Mouse (Mus musculus) embryonic facial prominence, embryonic 14.5 days (tissue): ENCODE measurements around the gene Qrfpr. TPM values are rescaled to one million over a fixed set of nuclear protein-coding genes. Genes with fewer than 3 reads are reported as not detected.

Source experiments
- ATAC-seq: fragments of 200-750 bp; cut with Nextera tagmentation; 2 replicates; pipeline ENCODE4 v1.8.0; 2017; ENCODE audit warnings: low read depth, moderate number of reproducible peaks, moderate TSS enrichment
- DNase-seq: peaks from one replicate; pipeline ENCODE4 v3.0.0-alpha.2; 2015; ENCODE audit warnings: low spot score
- H3K27ac ChIP-seq: fragments of 300-500 bp; sonication (generic); replicated peaks from 2 replicates; pipeline ENCODE4 v1.5.1; 2014; ENCODE audit warnings: low read depth, mild to moderate bottlenecking, low read length, moderate library complexity
- H3K27me3 ChIP-seq: fragments of 300-500 bp; sonication (generic); replicated peaks from 2 replicates; pipeline ENCODE4 v1.6.1; 2014; ENCODE audit warnings: low read length; ENCODE audit not compliant: control insufficient read depth, insufficient read depth
- H3K36me3 ChIP-seq: fragments of 300-500 bp; sonication (generic); 2 replicates; pipeline ENCODE4 v1.6.1; 2014; ENCODE audit warnings: low read length, mixed read lengths; ENCODE audit not compliant: control insufficient read depth, insufficient read depth
- H3K4me1 ChIP-seq: fragments of 300-500 bp; sonication (generic); 2 replicates; pipeline ENCODE4 v1.6.1; 2014; ENCODE audit warnings: antibody characterized with exemption, low read length; ENCODE audit not compliant: control insufficient read depth, insufficient read depth
- H3K4me2 ChIP-seq: fragments of 300-500 bp; sonication (generic); 2 replicates; pipeline ENCODE4 v1.6.1; 2014; ENCODE audit warnings: low read depth, mild to moderate bottlenecking, low read length, moderate library complexity, mixed read lengths
- H3K4me3 ChIP-seq: fragments of 300-500 bp; sonication (generic); 2 replicates; pipeline ENCODE4 v1.5.1; 2014; ENCODE audit warnings: low read depth, mild to moderate bottlenecking, low read length
- H3K9ac ChIP-seq: fragments of 300-500 bp; sonication (generic); 2 replicates; pipeline ENCODE4 v1.6.1; 2014; ENCODE audit warnings: low read depth, mild to moderate bottlenecking, low read length, moderate library complexity, mixed read lengths
- H3K9me3 ChIP-seq: fragments of 300-500 bp; sonication (generic); 2 replicates; pipeline ENCODE4 v1.6.1; 2016; ENCODE audit warnings: low read length; ENCODE audit not compliant: control insufficient read depth
- WGBS: fragments of 180-500 bp; shearing (Covaris S2); extraction: QIAGEN DNeasy Blood & Tissue Kit; methylation state at CpG from one replicate; pipeline ENCODE4 v1.1.7; 2014; 5-methylcytosine and 5-hydroxymethylcytosine counted together
- polyA plus RNA-seq: library from polyadenylated mRNA; unstranded; fragments of >200 nt; fragmentation: Nextera tagmentation; extraction: Ambion mirVana; gene quantifications from 2 replicates; pipeline ENCODE4 v1.2.1, GENCODE M21; 2014

The Qrfpr gene
- polyA plus RNA-seq = 0.35 and 0.72 TPM in 2 replicates

DNA sequence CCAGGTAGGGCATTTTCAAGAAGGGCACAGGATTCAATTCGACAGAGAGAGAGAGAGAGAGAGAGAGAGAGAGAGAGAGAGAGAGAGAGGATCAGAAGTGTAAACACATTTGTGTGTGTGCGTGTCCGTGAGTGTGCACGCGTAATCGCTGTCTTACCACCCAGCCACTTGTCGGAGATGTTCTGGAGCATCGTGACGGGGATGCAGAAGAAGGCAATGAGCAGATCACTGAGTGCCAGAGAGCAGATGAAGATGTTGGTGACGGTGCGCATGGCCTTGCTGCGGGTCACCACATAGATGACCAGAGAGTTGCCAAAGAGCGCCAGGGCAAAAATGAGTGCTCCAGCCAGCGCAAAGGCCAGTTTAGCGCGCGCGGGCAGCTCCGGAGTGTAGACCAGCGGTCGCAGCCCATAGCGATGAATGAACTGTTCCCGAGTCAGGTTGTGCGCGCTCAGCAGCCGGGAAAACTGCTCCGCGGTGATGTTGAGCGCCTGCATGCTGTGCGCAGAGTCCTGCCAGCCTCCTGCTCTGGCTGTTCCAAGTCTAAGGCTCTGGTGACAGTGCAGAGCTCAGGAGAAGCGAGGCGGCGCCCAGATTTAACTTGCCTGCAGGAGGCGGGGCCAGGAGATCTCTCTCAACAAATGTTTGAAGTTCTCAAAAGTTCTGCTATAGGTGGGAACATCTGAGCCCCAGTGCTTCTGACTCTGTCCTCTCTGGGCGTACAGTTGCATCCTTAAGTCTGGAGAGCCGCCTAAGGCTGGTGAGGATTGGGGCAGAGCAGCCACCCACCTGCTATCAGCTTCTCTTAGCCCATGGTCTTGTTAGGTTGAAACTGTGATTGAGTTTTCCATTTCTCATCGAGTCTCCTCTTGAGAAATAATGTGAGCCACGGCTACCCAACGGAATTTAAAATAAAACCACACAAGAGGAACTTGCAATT lies at the start of gene Qrfpr:
TSS of gene Qrfpr (minus strand) at position 571 of the 940 bp plus-strand sequence.
- 7% methylated on average over 37 of the region's 39 CpGs for WGBS
- no peaks in the 10 kb centered on the region for H3K4me1 ChIP-seq
- no peak within 1 kb of the TSS for H3K9ac ChIP-seq
- H3K9me3 ChIP-seq = no peaks in the 10 kb centered on the region
- H3K4me2 ChIP-seq = peak within 1 kb of the TSS; percentile 50
- ATAC-seq (peak; percentile 70; the same call in 1 of the 2 replicates), DNase-seq (peak; percentile 36)
- peak within 1 kb of the TSS; percentile 32 for H3K4me3 ChIP-seq
- no peaks in the 10 kb centered on the region for H3K36me3 ChIP-seq
- H3K27me3 ChIP-seq = peaks cover 30% of the 10 kb centered on the region
- H3K27ac ChIP-seq = no peak within 1 kb of the TSS

DNA sequence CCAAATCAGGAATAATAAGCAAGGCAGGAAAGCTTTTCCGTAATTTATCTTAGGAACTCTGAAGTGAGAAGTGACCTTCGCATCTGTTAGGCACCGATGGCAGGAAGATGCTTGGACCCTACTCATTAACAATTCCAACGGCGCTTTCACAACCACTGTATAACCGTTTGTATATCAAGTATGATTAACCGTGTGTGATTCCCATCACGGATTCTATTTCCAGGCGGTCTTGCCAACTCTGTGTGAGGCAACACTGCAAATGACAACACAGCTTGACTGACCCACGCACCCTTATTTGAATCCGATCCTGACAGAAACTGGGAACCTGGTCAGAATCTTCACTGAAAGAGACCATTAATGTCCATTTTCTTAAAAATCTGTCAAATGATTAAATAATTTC lies 41.8 kb upstream of the Qrfpr start:
- ATAC-seq (no peak), DNase-seq (no peak)
- WGBS = 83% methylated on average over 11 of the region's 11 CpGs
- Histone ChIP-seq H3K4me3 (no peak overlapping the region), H3K27me3 (no peaks in the 10 kb centered on the region), H3K9ac (no peak overlapping the region), H3K9me3 (no peaks in the 10 kb centered on the region), H3K36me3 (no peaks in the 10 kb centered on the region), H3K4me2 (no peak overlapping the region), H3K27ac (no peak overlapping the region), H3K4me1 (no peaks in the 10 kb centered on the region)

DNA sequence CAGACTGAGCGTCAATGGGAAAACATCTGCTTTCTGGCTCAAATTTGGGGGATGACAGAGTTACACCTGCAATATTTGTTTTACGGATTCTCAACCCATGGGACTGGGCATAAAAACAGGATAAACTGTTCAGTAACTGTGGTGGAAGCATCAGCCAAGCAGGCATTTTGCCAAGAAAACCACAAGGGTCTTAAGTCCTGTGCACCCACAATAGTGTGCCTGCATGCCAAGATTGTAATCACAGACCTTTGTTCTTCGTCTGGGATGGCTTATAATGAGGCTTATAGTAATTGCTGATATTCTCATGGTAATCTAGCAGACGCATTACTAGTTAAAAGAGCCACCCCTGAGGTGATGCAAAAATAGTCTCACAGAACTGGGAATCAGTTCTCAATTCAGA lies 41.2 kb upstream of the Qrfpr start:
- Histone ChIP-seq H3K4me1 (no peaks in the 10 kb centered on the region), H3K4me3 (no peak overlapping the region), H3K4me2 (no peak overlapping the region), H3K27me3 (no peaks in the 10 kb centered on the region), H3K36me3 (no peaks in the 10 kb centered on the region), H3K9me3 (no peaks in the 10 kb centered on the region), H3K9ac (no peak overlapping the region), H3K27ac (no peak overlapping the region)
- DNase-seq = peak; percentile 69
- ATAC-seq = peak; percentile 83
- 55% methylated on average over 4 of the region's 4 CpGs for WGBS

GRCm38 (mm10) chr3:36250585-36250984 lies 28.5 kb upstream of the Qrfpr start:
- no peak overlapping the region for H3K9ac ChIP-seq
- DNase-seq (no peak), ATAC-seq (no peak)
- H3K27me3 ChIP-seq = no peaks in the 10 kb centered on the region
- no peak overlapping the region for H3K27ac ChIP-seq
- no peaks in the 10 kb centered on the region for H3K9me3 ChIP-seq
- 43% methylated on average over 5 of the region's 5 CpGs for WGBS
- H3K4me2 ChIP-seq = no peak overlapping the region
- H3K36me3 ChIP-seq = no peaks in the 10 kb centered on the region
- H3K4me3 ChIP-seq = no peak overlapping the region
- no peaks in the 10 kb centered on the region for H3K4me1 ChIP-seq

- no peaks in the 10 kb centered on the region for H3K36me3 ChIP-seq
- no peak overlapping the region for H3K4me3 ChIP-seq
- 77% methylated on average over 2 of the region's 2 CpGs for WGBS
- no peak for ATAC-seq
- H3K27me3 ChIP-seq = no peaks in the 10 kb centered on the region
- no peak overlapping the region for H3K27ac ChIP-seq
- no peaks in the 10 kb centered on the region for H3K9me3 ChIP-seq
- H3K9ac ChIP-seq = no peak overlapping the region
- DNase-seq = no peak
- no peak overlapping the region for H3K4me2 ChIP-seq
- no peaks in the 10 kb centered on the region for H3K4me1 ChIP-seq
Observed at GRCm38 (mm10) chr3:36248446-36248845, 26.3 kb upstream of the Qrfpr start.

DNA sequence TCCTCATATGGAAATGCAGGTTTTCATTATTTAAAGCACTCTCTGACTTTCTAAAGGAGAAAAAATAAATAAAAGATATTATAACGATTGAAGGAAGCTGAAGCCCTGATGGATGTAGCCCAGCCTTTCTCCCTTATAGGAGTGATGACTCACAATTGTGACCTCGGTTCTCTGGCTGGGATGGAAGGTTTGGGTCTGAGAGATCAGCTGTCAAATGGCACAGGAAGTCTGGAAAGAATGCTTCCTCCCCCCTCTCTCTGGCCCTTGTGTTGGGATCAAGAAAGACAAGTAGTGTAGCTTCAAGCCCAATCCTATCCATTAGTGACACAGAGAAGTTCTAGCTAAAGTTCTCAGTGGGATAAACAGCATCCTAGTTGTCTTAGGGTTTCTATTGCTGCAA lies 7.8 kb upstream of the Qrfpr start:
- 55% methylated on average over 2 of the region's 2 CpGs for WGBS
- no peaks in the 10 kb centered on the region for H3K27me3 ChIP-seq
- no peak overlapping the region for H3K4me2 ChIP-seq
- no peak for ATAC-seq
- no peaks in the 10 kb centered on the region for H3K4me1 ChIP-seq
- no peak overlapping the region for H3K27ac ChIP-seq
- no peak for DNase-seq
- no peaks in the 10 kb centered on the region for H3K9me3 ChIP-seq
- no peak overlapping the region for H3K9ac ChIP-seq
- no peaks in the 10 kb centered on the region for H3K36me3 ChIP-seq
- no peak overlapping the region for H3K4me3 ChIP-seq

- Histone ChIP-seq H3K36me3 (no peaks in the 10 kb centered on the region), H3K9me3 (no peaks in the 10 kb centered on the region), H3K9ac (no peak overlapping the region), H3K4me1 (no peaks in the 10 kb centered on the region), H3K27me3 (peaks cover 8% of the 10 kb centered on the region), H3K4me2 (no peak overlapping the region), H3K27ac (no peak overlapping the region), H3K4me3 (no peak overlapping the region)
- no peak for ATAC-seq
- no peak for DNase-seq
- 94% methylated on average over 1 of the region's 1 CpGs for WGBS
Observed at GRCm38 (mm10) chr3:36227246-36227645, 5.1 kb upstream of the Qrfpr start.

DNA sequence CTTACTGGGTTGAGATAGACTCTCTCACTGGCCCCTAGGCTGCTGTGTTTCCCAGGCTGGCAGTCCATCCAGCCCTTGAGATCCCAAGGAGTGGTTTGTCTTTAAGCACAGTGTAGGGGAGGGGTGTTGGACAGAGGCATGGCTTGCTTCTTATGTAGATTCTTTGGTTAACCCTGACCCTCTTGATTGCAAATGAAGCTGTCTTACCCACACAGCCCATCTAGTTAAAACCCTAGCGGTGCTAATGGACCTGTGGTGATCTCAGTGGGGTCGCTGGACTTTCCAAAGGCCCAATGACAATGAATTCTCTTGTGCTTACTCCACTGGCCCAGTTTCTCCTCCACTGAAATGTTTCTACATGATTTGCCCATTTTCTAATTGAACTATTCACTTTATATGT lies 1.2 kb upstream of the Qrfpr start:
- WGBS = 5% methylated on average over 2 of the region's 2 CpGs
- no peaks in the 10 kb centered on the region for H3K9me3 ChIP-seq
- no peaks in the 10 kb centered on the region for H3K4me1 ChIP-seq
- no peak overlapping the region for H3K4me2 ChIP-seq
- H3K4me3 ChIP-seq = no peak overlapping the region
- DNase-seq (no peak), ATAC-seq (no peak)
- peaks cover 30% of the 10 kb centered on the region for H3K27me3 ChIP-seq
- no peaks in the 10 kb centered on the region for H3K36me3 ChIP-seq
- no peak overlapping the region for H3K27ac ChIP-seq
- no peak overlapping the region for H3K9ac ChIP-seq

- WGBS = 84% methylated on average over 4 of the region's 4 CpGs
- ATAC-seq = no peak
- Histone ChIP-seq H3K4me2 (no peak overlapping the region), H3K4me1 (no peaks in the 10 kb centered on the region), H3K9ac (no peak overlapping the region), H3K27ac (no peak overlapping the region), H3K36me3 (no peaks in the 10 kb centered on the region), H3K9me3 (no peaks in the 10 kb centered on the region), H3K27me3 (no peaks in the 10 kb centered on the region), H3K4me3 (no peak overlapping the region)
- DNase-seq = no peak
Observed at GRCm38 (mm10) chr3:36212758-36213157, 9.4 kb downstream of the Qrfpr start.
